Mouse (Mus musculus): ENCODE data around the gene Slc26a1.

DNA sequence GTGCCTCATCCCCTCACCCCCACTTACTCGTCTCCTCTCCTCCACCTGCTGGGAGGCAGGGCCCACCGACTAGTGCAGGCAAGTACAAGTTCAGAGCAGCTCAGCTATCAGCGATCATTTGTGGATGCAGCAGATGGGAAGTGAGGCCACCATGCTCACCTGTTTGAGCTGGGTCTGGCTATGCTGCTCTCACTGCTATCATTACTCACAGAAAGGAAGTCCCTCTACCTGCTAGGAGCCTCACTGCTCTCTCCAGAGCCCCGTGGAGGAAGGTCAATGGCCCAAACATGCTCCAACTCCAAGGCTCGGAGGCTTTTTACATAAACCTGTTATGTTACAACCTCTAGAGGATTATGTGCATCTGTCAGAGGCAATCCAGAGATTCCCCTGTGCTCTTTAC is 18.0 kb downstream of the Slc26a1 start:
- TF ChIP-seq CTCF (IDR thresholded peaks at IDR 0.05; ENCODE audit: extremely low read depth, insufficient read length, insufficient replicate concordance, low read depth, low read length) (no peak), POLR2A (IDR thresholded peaks at IDR 0.05; ENCODE audit: low read depth, low read length) (no peak)

Data from small intestine, adult 2 months (tissue).